Mouse (Mus musculus) kidney, embryonic 15.5 days (tissue): ENCODE results near the gene Tesk1. TPM values are rescaled to one million over a fixed set of nuclear protein-coding genes. Genes with fewer than 3 reads are reported as not detected.

Source experiments
- ATAC-seq: fragments of 200-750 bp; cut with Nextera tagmentation; replicated peaks from 2 replicates; pipeline ENCODE4 v1.8.0; 2017; ENCODE audit warnings: moderate TSS enrichment; ENCODE audit not compliant: low FRiP score
- H3K27ac ChIP-seq: fragments of 300-500 bp; sonication (generic); 2 replicates; pipeline ENCODE4 v1.5.1; 2015; ENCODE audit warnings: mild to moderate bottlenecking, inconsistent platforms
- H3K27me3 ChIP-seq: fragments of 300-500 bp; sonication (generic); 2 replicates; pipeline ENCODE4 v1.6.1; 2015; ENCODE audit warnings: inconsistent platforms
- H3K36me3 ChIP-seq: fragments of 300-500 bp; sonication (generic); 2 replicates; pipeline ENCODE4 v1.6.1; 2015; ENCODE audit warnings: inconsistent platforms
- H3K4me1 ChIP-seq: fragments of 300-500 bp; sonication (generic); 2 replicates; pipeline ENCODE4 v1.6.1; 2015; ENCODE audit warnings: inconsistent platforms
- H3K4me2 ChIP-seq: fragments of 300-500 bp; sonication (generic); 2 replicates; pipeline ENCODE4 v1.6.1; 2015; ENCODE audit warnings: moderate library complexity, mild to moderate bottlenecking, inconsistent platforms
- H3K4me3 ChIP-seq: fragments of 300-500 bp; sonication (generic); replicated peaks from 2 replicates; pipeline ENCODE4 v1.5.1; 2015; ENCODE audit warnings: mild to moderate bottlenecking, inconsistent platforms
- H3K9ac ChIP-seq: fragments of 300-500 bp; sonication (generic); 2 replicates; pipeline ENCODE4 v1.6.1; 2015; ENCODE audit warnings: mild to moderate bottlenecking, inconsistent platforms
- H3K9me3 ChIP-seq: fragments of 300-500 bp; sonication (generic); replicated peaks from 2 replicates; pipeline ENCODE4 v1.6.1; 2016; ENCODE audit warnings: inconsistent platforms
- WGBS: fragments of 180-500 bp; shearing (Covaris S2); methylation state at CpG from one replicate; pipeline ENCODE4 v1.1.7; 2015; ENCODE audit warnings: mixed read lengths; 5-methylcytosine and 5-hydroxymethylcytosine counted together
- polyA plus RNA-seq: library from polyadenylated mRNA; unstranded; fragments of >200 nt; fragmentation: Nextera tagmentation; extraction: Ambion mirVana; gene quantifications from 2 replicates; pipeline ENCODE4 v1.2.1, GENCODE M21; 2015

The Tesk1 gene
- polyA plus RNA-seq, 1 experiment from 2014 or later: 7.4 TPM

DNA sequence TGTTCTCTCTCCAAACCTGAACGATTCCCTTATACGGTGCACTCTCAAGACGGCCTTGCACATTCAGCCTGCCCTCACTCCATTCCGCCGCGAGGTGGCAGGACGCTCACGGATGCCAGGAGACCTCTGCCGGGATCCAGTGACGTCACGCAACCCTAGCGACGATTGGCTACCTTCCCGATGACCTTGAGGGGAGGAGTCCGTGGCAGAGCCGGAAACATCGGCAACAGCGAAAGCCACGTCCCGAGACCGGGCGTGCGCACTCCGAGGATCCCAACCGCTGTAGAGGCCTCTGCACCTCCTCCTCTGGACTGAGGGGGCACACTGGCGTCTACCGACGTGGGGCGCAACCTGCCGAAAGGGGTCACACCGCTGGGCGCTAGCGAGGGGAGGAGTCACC is 305 bp downstream of the Tesk1 start:
- peak overlapping the region; percentile 97 for H3K27ac ChIP-seq
- under 1% methylated on average over 33 of the region's 33 CpGs for WGBS
- H3K4me3 ChIP-seq: peak overlapping the region; percentile 99
- peak; percentile 94 for ATAC-seq
- peak overlapping the region; percentile 95 for H3K4me2 ChIP-seq
- H3K27me3 ChIP-seq: no peaks in the 10 kb centered on the region
- peaks cover 16% of the 10 kb centered on the region for H3K4me1 ChIP-seq
- H3K36me3 ChIP-seq: peaks cover 24% of the 10 kb centered on the region
- H3K9me3 ChIP-seq: no peaks in the 10 kb centered on the region
- peak overlapping the region; percentile 99 for H3K9ac ChIP-seq

DNA sequence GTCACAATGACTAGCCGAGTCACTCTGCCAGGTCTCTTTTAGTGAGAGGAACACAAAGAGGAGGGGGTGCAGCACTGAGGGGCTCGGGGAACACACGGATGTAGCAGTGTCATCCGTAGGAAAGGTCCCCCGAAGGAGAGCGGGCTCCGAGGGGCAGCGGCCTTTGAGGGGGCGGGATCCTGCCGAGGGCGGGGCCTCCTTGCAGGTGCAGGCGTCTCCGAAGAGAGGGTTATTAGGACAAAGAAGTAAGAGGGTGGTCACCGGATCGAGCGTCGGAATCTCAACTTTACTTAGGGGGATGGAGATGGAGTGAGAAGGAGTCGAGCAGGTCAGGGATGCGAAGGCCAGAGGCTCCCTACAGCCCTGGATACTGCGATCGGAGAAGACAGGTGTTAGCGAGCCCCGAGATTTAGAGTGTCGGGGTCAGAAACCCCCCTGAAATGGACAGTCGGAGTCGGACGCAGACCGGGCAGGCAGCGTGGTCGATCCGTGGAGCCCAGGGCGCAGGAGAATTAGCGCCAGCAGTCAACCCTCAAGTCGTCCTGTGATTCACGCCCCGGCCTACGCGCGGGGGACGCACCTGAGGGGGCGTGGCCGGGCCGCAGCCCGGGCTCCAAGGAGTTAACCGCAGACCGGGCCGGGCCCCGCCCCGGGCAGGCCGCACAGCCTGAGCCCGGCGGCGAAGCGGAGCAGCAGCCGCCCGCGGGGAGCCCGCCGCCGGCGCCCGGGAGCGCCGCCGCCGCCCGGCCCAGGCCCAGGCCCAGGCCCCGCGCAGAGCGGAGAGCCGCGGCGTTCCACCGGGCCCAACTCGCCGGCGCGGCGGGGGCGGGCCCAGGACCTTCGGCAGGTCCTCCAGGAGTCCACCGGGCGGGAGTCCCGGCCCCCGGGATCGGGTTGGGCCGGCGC is 970 bp downstream of the Tesk1 start:
- peaks cover 30% of the 10 kb centered on the region for H3K36me3 ChIP-seq
- peak overlapping the region; percentile 99 for H3K9ac ChIP-seq
- H3K27me3 ChIP-seq: no peaks in the 10 kb centered on the region
- peak overlapping the region; percentile 97 for H3K27ac ChIP-seq
- H3K9me3 ChIP-seq: no peaks in the 10 kb centered on the region
- H3K4me2 ChIP-seq: peak overlapping the region; percentile 95
- peaks cover 16% of the 10 kb centered on the region for H3K4me1 ChIP-seq
- peak overlapping the region; percentile 99 for H3K4me3 ChIP-seq
- peak; percentile 71 for ATAC-seq
- WGBS: under 1% methylated on average over 77 of the region's 88 CpGs

GRCm38 (mm10) chr4:43443511-43443910 is 1.8 kb downstream of the Tesk1 start:
- H3K4me2 ChIP-seq: peak overlapping the region; percentile 95
- no peaks in the 10 kb centered on the region for H3K9me3 ChIP-seq
- peaks cover 38% of the 10 kb centered on the region for H3K36me3 ChIP-seq
- WGBS: under 1% methylated on average over 26 of the region's 28 CpGs
- H3K27ac ChIP-seq: peak overlapping the region; percentile 97
- peak overlapping the region; percentile 99 for H3K9ac ChIP-seq
- H3K4me1 ChIP-seq: peaks cover 16% of the 10 kb centered on the region
- H3K27me3 ChIP-seq: no peaks in the 10 kb centered on the region
- ATAC-seq: peak; percentile 27
- H3K4me3 ChIP-seq: peak overlapping the region; percentile 99

GRCm38 (mm10) chr4:43447251-43447650 is 5.5 kb downstream of the Tesk1 start:
- H3K36me3 ChIP-seq: peaks cover 40% of the 10 kb centered on the region
- peaks cover 5% of the 10 kb centered on the region for H3K27me3 ChIP-seq
- ATAC-seq: no peak
- H3K4me2 ChIP-seq: no peak overlapping the region
- no peak overlapping the region for H3K4me3 ChIP-seq
- WGBS: 89% methylated on average over 13 of the region's 13 CpGs
- no peak overlapping the region for H3K27ac ChIP-seq
- H3K4me1 ChIP-seq: peaks cover 18% of the 10 kb centered on the region
- no peaks in the 10 kb centered on the region for H3K9me3 ChIP-seq
- no peak overlapping the region for H3K9ac ChIP-seq

GRCm38 (mm10) chr4:43448554-43448953 is 6.8 kb downstream of the Tesk1 start:
- Histone ChIP-seq H3K4me1 (peaks cover 29% of the 10 kb centered on the region), H3K9ac (no peak overlapping the region), H3K4me3 (no peak overlapping the region), H3K4me2 (no peak overlapping the region), H3K27me3 (peaks cover 18% of the 10 kb centered on the region), H3K9me3 (no peaks in the 10 kb centered on the region), H3K27ac (no peak overlapping the region), H3K36me3 (peaks cover 40% of the 10 kb centered on the region)
- ATAC-seq: no peak
- WGBS: 88% methylated on average over 3 of the region's 3 CpGs

DNA sequence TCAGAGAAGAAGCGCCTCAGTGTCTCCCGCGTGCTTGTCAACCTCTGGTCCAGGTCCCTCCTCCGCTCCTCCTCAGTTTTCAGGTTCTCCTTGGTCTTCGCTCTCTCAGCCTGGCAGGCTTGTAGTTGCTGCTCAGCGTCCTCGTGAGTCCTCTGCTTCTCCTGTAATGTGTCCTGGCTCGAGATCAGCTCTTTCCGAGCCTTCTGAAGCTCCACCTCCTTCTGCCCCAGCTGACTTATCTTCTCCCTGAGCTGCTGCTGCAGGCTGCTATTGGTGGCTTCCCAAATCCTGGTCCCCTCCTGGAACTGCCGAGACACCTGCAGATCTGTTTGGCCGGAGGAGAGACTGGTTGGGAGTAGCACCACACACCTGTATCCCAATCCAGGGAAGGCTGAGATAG is 10.6 kb downstream of the Tesk1 start:
- no peaks in the 10 kb centered on the region for H3K9me3 ChIP-seq
- no peak overlapping the region for H3K4me3 ChIP-seq
- peaks cover 36% of the 10 kb centered on the region for H3K4me1 ChIP-seq
- no peak for ATAC-seq
- H3K27me3 ChIP-seq: peaks cover 37% of the 10 kb centered on the region
- H3K4me2 ChIP-seq: no peak overlapping the region
- peaks cover 14% of the 10 kb centered on the region for H3K36me3 ChIP-seq
- no peak overlapping the region for H3K9ac ChIP-seq
- no peak overlapping the region for H3K27ac ChIP-seq
- 55% methylated on average over 11 of the region's 11 CpGs for WGBS

DNA sequence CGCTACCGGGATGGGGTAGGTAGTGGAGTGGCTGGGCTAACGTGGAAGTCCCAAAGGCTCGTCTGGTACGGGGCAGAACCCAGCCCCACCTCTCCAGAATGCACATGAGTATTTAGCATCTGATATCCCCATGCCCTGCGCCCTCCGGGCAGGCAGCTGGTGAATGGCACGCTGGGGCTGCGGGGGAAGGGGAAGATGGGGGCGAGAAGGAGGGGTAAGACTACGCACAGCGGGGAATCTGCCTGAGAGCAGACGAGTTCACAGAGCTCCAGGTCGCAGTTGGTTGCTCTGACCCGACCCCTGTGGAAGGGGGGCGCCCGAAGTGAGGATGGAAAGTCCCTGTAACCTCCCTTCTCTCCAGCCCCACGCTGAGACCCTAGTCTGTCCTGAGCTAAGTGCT is 11.7 kb downstream of the Tesk1 start:
- Histone ChIP-seq H3K4me1 (peaks cover 36% of the 10 kb centered on the region), H3K4me3 (peak overlapping the region; percentile 28), H3K27ac (no peak overlapping the region), H3K36me3 (peaks cover 3% of the 10 kb centered on the region), H3K9ac (0 out of 2 replicates have a peak overlapping the region, but pooled peaks have one; percentile 14), H3K9me3 (no peaks in the 10 kb centered on the region), H3K4me2 (peak overlapping the region; percentile 64), H3K27me3 (peaks cover 37% of the 10 kb centered on the region)
- 2% methylated on average over 17 of the region's 18 CpGs for WGBS
- peak; percentile 14; the same call in 1 of the 2 replicates for ATAC-seq

DNA sequence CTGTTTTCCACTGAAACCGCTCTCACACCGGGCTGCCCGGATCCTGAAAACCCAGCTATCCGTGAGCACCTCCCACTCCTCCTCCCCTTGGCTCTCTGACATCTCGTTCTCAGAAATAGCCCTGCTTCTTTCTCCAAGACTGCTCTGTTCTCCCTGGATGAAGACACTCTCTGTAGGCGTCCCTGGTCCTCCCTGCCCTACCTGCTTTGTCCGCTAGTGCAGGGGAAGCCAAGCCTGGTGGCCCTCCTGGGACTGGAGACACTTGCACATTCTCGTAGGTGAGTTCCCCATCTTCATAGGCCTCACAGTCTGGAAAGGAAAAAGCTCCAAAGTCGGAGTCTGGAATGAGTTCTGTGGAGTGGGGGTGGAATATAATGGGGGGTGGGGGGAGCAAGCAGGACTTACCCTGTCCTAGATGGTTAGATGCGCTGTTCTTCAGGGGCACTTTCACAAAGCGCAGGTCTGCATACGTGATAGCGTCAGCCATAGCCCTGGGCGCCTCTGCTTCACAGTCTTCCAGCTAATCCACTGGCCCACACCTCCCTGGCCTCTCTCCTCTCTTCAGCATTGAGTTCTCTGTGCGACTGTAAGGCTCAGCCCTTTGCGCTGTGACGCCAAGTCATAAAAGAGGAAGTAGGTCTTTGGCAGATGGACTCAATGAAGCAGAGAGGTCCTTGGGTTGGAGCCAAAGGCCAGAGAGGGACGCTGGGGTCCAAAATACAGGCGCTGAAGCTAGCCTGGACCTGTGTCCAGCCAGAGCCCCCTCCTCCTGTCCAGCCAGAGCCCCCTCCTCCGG is 12.5 kb downstream of the Tesk1 start, which contains the start of gene Cd72:
Gene Cd72, minus strand, starts transcription at position 588 of the 796 bp plus-strand sequence.
- no peaks in the 10 kb centered on the region for H3K9me3 ChIP-seq
- peaks cover 37% of the 10 kb centered on the region for H3K27me3 ChIP-seq
- H3K4me1 ChIP-seq: peaks cover 36% of the 10 kb centered on the region
- H3K27ac ChIP-seq: no peak within 1 kb of the TSS
- peak within 1 kb of the TSS; percentile 64 for H3K4me2 ChIP-seq
- peak within 1 kb of the TSS; percentile 28 for H3K4me3 ChIP-seq
- 26% methylated on average over 20 of the region's 20 CpGs for WGBS
- no peak; the same call in 1 of the 2 replicates for ATAC-seq
- 0 out of 2 replicates have a peak within 1 kb of the TSS, but pooled peaks have one; percentile 14 for H3K9ac ChIP-seq
- no peaks in the 10 kb centered on the region for H3K36me3 ChIP-seq

DNA sequence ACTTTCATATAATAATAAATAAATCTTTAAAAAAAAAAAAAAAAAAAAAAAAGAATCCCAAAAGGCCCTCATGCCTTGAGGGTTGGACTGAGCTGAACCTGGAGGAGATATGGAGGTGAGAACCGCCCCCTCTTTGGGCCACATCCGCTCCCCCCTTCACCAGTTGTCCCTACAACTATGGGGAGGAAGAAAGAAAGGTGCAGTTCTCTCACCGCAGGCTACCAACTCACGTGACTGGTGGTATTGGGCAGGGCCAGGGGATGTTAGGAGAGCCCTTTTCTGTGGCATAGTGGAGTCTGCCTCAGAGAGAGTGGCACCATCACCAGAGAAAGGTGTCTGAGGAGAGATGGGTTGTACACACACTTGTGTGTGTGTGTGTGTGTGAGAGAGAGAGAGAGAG is 14.7 kb downstream of the Tesk1 start:
- peaks cover 37% of the 10 kb centered on the region for H3K27me3 ChIP-seq
- H3K9ac ChIP-seq: no peak overlapping the region
- no peaks in the 10 kb centered on the region for H3K9me3 ChIP-seq
- ATAC-seq: no peak
- H3K36me3 ChIP-seq: no peaks in the 10 kb centered on the region
- no peak overlapping the region for H3K4me2 ChIP-seq
- H3K27ac ChIP-seq: no peak overlapping the region
- H3K4me1 ChIP-seq: peaks cover 36% of the 10 kb centered on the region
- no peak overlapping the region for H3K4me3 ChIP-seq
- 30% methylated on average over 4 of the region's 4 CpGs for WGBS

DNA sequence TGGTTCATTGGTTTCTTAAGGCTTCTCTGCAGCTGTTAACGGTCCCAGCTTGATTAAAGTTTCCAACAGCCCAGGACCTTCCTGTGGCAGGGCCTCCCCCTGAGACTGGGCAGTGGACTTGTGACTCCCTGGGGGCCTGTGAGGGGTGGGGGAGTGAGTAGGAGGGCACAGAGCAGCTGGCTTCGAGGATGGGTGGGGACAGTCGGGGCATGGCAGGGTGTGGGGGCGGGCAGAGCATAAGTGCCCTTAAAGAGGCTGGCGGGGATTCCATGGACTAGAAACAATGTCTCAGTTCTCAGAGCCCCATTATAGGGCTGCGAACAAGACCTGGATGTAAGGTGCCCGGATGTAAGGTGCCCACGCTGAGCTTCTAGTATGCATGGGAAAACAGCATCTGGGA is 15.4 kb downstream of the Tesk1 start:
- H3K27ac ChIP-seq: no peak overlapping the region
- 20% methylated on average over 8 of the region's 8 CpGs for WGBS
- no peaks in the 10 kb centered on the region for H3K36me3 ChIP-seq
- H3K9me3 ChIP-seq: no peaks in the 10 kb centered on the region
- 0 out of 2 replicates have a peak, but pooled peaks have one; percentile 30 for ATAC-seq
- peaks cover 33% of the 10 kb centered on the region for H3K27me3 ChIP-seq
- no peak overlapping the region for H3K9ac ChIP-seq
- H3K4me3 ChIP-seq: no peak overlapping the region
- no peak overlapping the region for H3K4me2 ChIP-seq
- peaks cover 35% of the 10 kb centered on the region for H3K4me1 ChIP-seq

GRCm38 (mm10) chr4:43463102-43463501 is 21.4 kb downstream of the Tesk1 start:
- no peaks in the 10 kb centered on the region for H3K36me3 ChIP-seq
- H3K4me2 ChIP-seq: no peak overlapping the region
- H3K9me3 ChIP-seq: no peaks in the 10 kb centered on the region
- H3K27ac ChIP-seq: no peak overlapping the region
- no peak overlapping the region for H3K4me3 ChIP-seq
- 89% methylated on average over 5 of the region's 5 CpGs for WGBS
- H3K4me1 ChIP-seq: no peaks in the 10 kb centered on the region
- no peak overlapping the region for H3K9ac ChIP-seq
- ATAC-seq: no peak
- no peaks in the 10 kb centered on the region for H3K27me3 ChIP-seq

DNA sequence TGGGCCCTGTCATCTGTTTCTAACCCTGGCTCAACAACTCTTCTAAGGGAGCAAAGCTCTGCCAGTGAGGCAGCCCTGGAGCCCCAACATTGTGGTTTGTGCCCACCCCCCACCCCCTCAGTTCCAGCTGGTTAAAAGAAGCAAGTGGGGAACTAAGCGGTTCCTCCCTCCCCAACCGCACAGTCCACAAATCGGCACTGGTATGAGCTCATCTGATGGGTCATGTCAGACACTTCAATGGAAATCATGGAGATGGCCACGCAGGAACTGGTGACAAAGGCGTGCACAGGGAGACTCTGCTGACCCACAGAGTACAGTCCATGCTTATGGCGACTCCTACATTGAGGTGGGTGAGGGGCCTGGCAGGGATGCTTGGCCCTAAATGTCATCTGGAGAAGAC is 24.2 kb downstream of the Tesk1 start:
- Histone ChIP-seq H3K4me3 (no peak overlapping the region), H3K27me3 (no peaks in the 10 kb centered on the region)
- WGBS: 86% methylated on average over 6 of the region's 6 CpGs

More for the DNA sequence above, 24.2 kb downstream of the Tesk1 start:
- H3K4me2 ChIP-seq: no peak overlapping the region
- no peaks in the 10 kb centered on the region for H3K36me3 ChIP-seq
- no peak overlapping the region for H3K27ac ChIP-seq
- no peaks in the 10 kb centered on the region for H3K4me1 ChIP-seq
- no peak for ATAC-seq
- H3K9ac ChIP-seq: no peak overlapping the region
- no peaks in the 10 kb centered on the region for H3K9me3 ChIP-seq
